Mouse (Mus musculus) kidney, adult 2 months (tissue): ENCODE data around the gene Nlrc5.
A peak's percentile ranks its signal among the peaks of the same experiment; 100 is the strongest.

Experiments
- CTCF ChIP-seq: fragments of 200-500 bp; conservative IDR thresholded peaks from 2 replicates; pipeline ENCODE4 v1.5.1; 2011; ENCODE audit warnings: low read depth, mild to moderate bottlenecking, control low read depth, low read length, moderate library complexity, mixed read lengths; ENCODE audit not compliant: insufficient read depth, insufficient read length
- POLR2A ChIP-seq: fragments of 200-500 bp; IDR thresholded peaks from one replicate; pipeline ENCODE4 v1.6.1; 2011; ENCODE audit warnings: low read depth, low read length, control low read depth

DNA sequence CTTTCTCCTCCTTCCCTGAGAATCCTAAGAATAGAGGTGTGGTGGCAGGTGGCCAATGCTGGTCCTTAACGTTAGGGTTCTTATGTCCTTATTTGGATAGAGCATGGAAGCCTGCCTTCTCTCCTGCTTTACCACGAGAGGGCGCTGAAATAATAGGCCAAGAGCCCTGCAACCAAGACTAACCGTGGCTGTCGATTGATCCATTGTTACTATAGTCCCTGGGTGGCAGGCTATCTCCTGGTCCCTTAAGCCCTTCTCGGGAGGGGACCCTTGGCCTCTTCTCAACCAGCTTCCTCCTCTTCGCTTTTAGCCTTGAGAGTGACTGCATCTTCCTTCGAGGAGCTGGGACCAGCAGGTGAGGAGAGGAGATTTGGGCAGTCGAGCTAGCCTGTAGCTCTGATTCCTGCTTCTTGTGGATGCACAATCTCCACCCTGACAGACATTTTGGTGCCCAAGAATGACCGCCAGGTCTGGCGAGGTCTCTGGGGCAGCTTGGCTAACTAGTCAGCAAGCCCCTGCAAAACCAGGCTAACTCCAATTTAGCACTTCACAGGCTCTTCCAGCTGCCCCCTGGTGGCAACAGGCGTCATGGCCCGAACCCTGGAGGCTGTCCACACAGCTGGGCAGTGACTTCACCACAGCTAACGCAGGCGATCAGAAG is 58.0 kb downstream of the Nlrc5 start:
- TF ChIP-seq CTCF (peak; percentile 81), POLR2A (no peak)
